Mouse (Mus musculus) MEL (cell line): ENCODE data around the gene Slc36a3. TPM values are rescaled to one million over a fixed set of nuclear protein-coding genes. Genes with fewer than 3 reads are reported as not detected.

Experiments used
- DNase-seq: peaks from one replicate; pipeline ENCODE4 v3.0.0; 2011; ENCODE audit warnings: low read depth, low spot score
- H3K27ac ChIP-seq: 2 replicates; pipeline ENCODE4 v1.5.1; 2012; ENCODE audit warnings: low read depth, mild to moderate bottlenecking, control low read depth, low read length, moderate library complexity; ENCODE audit not compliant: control insufficient read depth
- H3K27me3 ChIP-seq, 2 experiments: fragments of 150-350 bp in 1 of 2; sonication (generic) in 1 of 2; 2 replicates each; pipeline ENCODE4 v1.6.1; 2012; ENCODE audit warnings: low read length in 2 of 2, mild to moderate bottlenecking in 2 of 2, improper control_type of control experiment in 1 of 2, moderate library complexity in 1 of 2; ENCODE audit not compliant: insufficient read depth in 2 of 2, control insufficient read depth in 1 of 2
- H3K36me3 ChIP-seq, 2 experiments: 2 replicates each; pipeline ENCODE4 v1.6.1; 2012 to 2014; ENCODE audit warnings: low read length in 2 of 2, improper control_type of control experiment in 1 of 2, inconsistent platforms in 1 of 2, mild to moderate bottlenecking in 1 of 2; ENCODE audit not compliant: insufficient read depth in 2 of 2, control insufficient read depth in 1 of 2
- H3K4me1 ChIP-seq, 2 experiments: fragments of 150-350 bp in 1 of 2; sonication (generic) in 1 of 2; 2 replicates each; pipeline ENCODE4 v1.6.1; 2012; ENCODE audit warnings: low read length in 2 of 2, improper control_type of control experiment in 1 of 2, mild to moderate bottlenecking in 1 of 2; ENCODE audit not compliant: insufficient read depth in 2 of 2, control insufficient read depth in 1 of 2
- H3K4me3 ChIP-seq, 2 experiments: fragments of 150-350 bp in 1 of 2; sonication (generic) in 1 of 2; 2 replicates each; pipeline ENCODE4 v1.5.1; 2012; ENCODE audit warnings: low read depth in 2 of 2, low read length in 2 of 2, mild to moderate bottlenecking in 2 of 2, moderate library complexity in 2 of 2, control low read depth in 1 of 2, improper control_type of control experiment in 1 of 2; ENCODE audit not compliant: control insufficient read depth in 1 of 2, insufficient read depth in 1 of 2
- H3K79me2 ChIP-seq: 2 replicates; pipeline ENCODE4 v1.6.1; 2012; ENCODE audit warnings: mild to moderate bottlenecking, low read length, moderate library complexity; ENCODE audit not compliant: control insufficient read depth, poor library complexity, insufficient read depth
- H3K9ac ChIP-seq: 2 replicates; pipeline ENCODE4 v1.6.1; 2012; ENCODE audit warnings: low read depth, mild to moderate bottlenecking, control low read depth, low read length, moderate library complexity; ENCODE audit not compliant: control insufficient read depth, poor library complexity, severe bottlenecking
- H3K9me3 ChIP-seq: fragments of 150-350 bp; sonication (generic); replicated peaks from 2 replicates; pipeline ENCODE4 v1.6.1; 2012; ENCODE audit warnings: mild to moderate bottlenecking, low read length, improper control_type of control experiment, moderate library complexity; ENCODE audit not compliant: insufficient read depth
- CTCF ChIP-seq, 3 experiments: IDR thresholded peaks in 2 of 3; conservative IDR thresholded peaks in 1 of 3; 2 replicates each; pipeline ENCODE4 v1.5.1; 2011 to 2012; ENCODE audit warnings: low read length in 3 of 3, low read depth in 2 of 3, mild to moderate bottlenecking in 2 of 3, improper control_type of control experiment in 1 of 3, inconsistent platforms in 1 of 3, mixed read lengths in 1 of 3, moderate library complexity in 1 of 3; ENCODE audit not compliant: control insufficient read depth in 1 of 3, insufficient read depth in 1 of 3, poor library complexity in 1 of 3, severe bottlenecking in 1 of 3
- ETS1 ChIP-seq: IDR thresholded peaks from 2 replicates; pipeline ENCODE4 v1.6.1; 2012; ENCODE audit warnings: low read depth, mild to moderate bottlenecking, inconsistent platforms, low read length, improper control_type of control experiment, moderate library complexity
- MAFK ChIP-seq: IDR thresholded peaks from 2 replicates; pipeline ENCODE4 v1.6.1; 2011; ENCODE audit warnings: low read depth, mild to moderate bottlenecking, low read length, improper control_type of control experiment, borderline replicate concordance
- MXI1 ChIP-seq: IDR thresholded peaks from 2 replicates; pipeline ENCODE4 v1.6.1; 2011; ENCODE audit warnings: mild to moderate bottlenecking, low read depth, low read length, improper control_type of control experiment
- MYB ChIP-seq: IDR thresholded peaks from 2 replicates; pipeline ENCODE4 v1.6.1; 2011; ENCODE audit warnings: mild to moderate bottlenecking, low read depth, low read length, improper control_type of control experiment
- MYC ChIP-seq: IDR thresholded peaks from 2 replicates; pipeline ENCODE4 v1.6.1; 2011; ENCODE audit warnings: low read depth, mild to moderate bottlenecking, low read length, improper control_type of control experiment, moderate library complexity
- POLR2A ChIP-seq, 2 experiments: IDR thresholded peaks; 2 replicates each; pipeline ENCODE4 v1.6.1; 2011 to 2012; ENCODE audit warnings: low read length in 2 of 2, mild to moderate bottlenecking in 2 of 2, control low read depth in 1 of 2, improper control_type of control experiment in 1 of 2, low read depth in 1 of 2, moderate library complexity in 1 of 2; ENCODE audit not compliant: control insufficient read depth in 1 of 2, insufficient read depth in 1 of 2, poor library complexity in 1 of 2
- POLR2AphosphoS5 ChIP-seq: IDR thresholded peaks from 2 replicates; pipeline ENCODE4 v1.6.1; 2012; ENCODE audit warnings: low read depth, borderline replicate concordance, mild to moderate bottlenecking, inconsistent platforms, low read length, moderate library complexity, mixed read lengths
- RCOR1 ChIP-seq: IDR thresholded peaks from 2 replicates; pipeline ENCODE4 v1.6.1; 2012; ENCODE audit warnings: low read depth, mild to moderate bottlenecking, inconsistent platforms, low read length, improper control_type of control experiment
- SIN3A ChIP-seq: IDR thresholded peaks from 2 replicates; pipeline ENCODE4 v1.6.1; 2012; ENCODE audit warnings: low read length, improper control_type of control experiment, inconsistent platforms
- TCF12 ChIP-seq: IDR thresholded peaks from 2 replicates; pipeline ENCODE4 v1.6.1; 2014; ENCODE audit warnings: low read depth, mild to moderate bottlenecking, inconsistent platforms, low read length, improper control_type of control experiment, moderate library complexity
- USF2 ChIP-seq, 2 experiments: IDR thresholded peaks; 2 replicates each; pipeline ENCODE4 v1.6.1; 2011 to 2012; ENCODE audit warnings: improper control_type of control experiment in 2 of 2, low read length in 2 of 2, borderline replicate concordance in 1 of 2, inconsistent platforms in 1 of 2, low read depth in 1 of 2, mild to moderate bottlenecking in 1 of 2; ENCODE audit not compliant: insufficient read depth in 1 of 2
- ZC3H11A ChIP-seq: IDR thresholded peaks from 2 replicates; pipeline ENCODE4 v1.6.1; 2012; ENCODE audit warnings: low read depth, mild to moderate bottlenecking, inconsistent platforms, low read length, improper control_type of control experiment
- ZKSCAN1 ChIP-seq: IDR thresholded peaks from 2 replicates; pipeline ENCODE4 v1.6.1; 2012; ENCODE audit warnings: low read depth, mild to moderate bottlenecking, inconsistent platforms, low read length, improper control_type of control experiment, moderate library complexity
- ZMIZ1 ChIP-seq: IDR thresholded peaks from 2 replicates; pipeline ENCODE4 v1.6.1; 2012; ENCODE audit warnings: low read depth, mild to moderate bottlenecking, inconsistent platforms, low read length, improper control_type of control experiment, moderate library complexity
- ZNF384 ChIP-seq: IDR thresholded peaks from 2 replicates; pipeline ENCODE4 v1.6.1; 2012; ENCODE audit warnings: low read depth, mild to moderate bottlenecking, inconsistent platforms, low read length, improper control_type of control experiment
- polyA plus RNA-seq, 2 experiments: library from polyadenylated mRNA; stranded (reverse) in 1 of 2; unstranded in 1 of 2; fragments of >175 nt in 1 of 2; fragments of >200 nt in 1 of 2; gene quantifications; 2 replicates each; pipeline versions ENCODE4 v1.2.1 to v1.2.4; 2012; ENCODE audit warnings: low replicate concordance in 2 of 2, low read depth in 1 of 2; ENCODE audit not compliant: insufficient read length in 2 of 2, insufficient read depth in 1 of 2, missing spikeins in 1 of 2
- total RNA-seq: library from RNA; depleted of rRNA; stranded (reverse); fragments of 300-350 nt; gene quantifications from 2 replicates; pipeline ENCODE4 v1.2.3, GENCODE M21; 2012

Slc36a3 gene
- total and polyA plus RNA-seq, 3 experiments = 0.12 to 0.15 TPM; not detected in 1

DNA sequence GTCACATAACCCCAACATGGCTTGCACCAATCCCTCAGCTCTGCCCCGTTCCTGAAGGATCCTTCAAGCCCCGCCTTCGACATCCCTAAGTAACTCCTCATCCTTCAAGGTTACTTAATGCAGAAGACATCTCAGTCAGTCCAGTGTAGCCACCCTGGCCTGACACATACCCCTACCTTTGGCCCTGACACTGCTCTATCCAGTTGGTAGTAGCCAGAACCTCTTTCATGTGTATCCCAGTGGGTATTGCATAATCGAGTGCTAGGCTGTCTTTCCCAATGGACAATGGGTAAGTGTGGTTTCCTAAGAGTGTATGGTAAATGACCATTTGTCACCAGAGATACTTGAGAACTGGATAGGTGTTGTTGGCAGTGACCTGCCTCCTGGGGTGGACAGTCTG, 27.3 kb upstream of the Slc36a3 start:
- H3K4me3 ChIP-seq = no peak overlapping the region
- H3K4me1 ChIP-seq = no peaks in the 10 kb centered on the region
- no peak overlapping the region for H3K9ac ChIP-seq
- no peak for DNase-seq
- TF ChIP-seq POLR2A (IDR thresholded peaks at IDR 0.05; ENCODE audit: control insufficient read depth in 1 of 2, insufficient read depth in 1 of 2, low read depth in 1 of 2, low read length in 2 of 2, poor library complexity in 1 of 2) (no peak), ZC3H11A (no peak), ETS1 (no peak), USF2 (IDR thresholded peaks at IDR 0.05; ENCODE audit: borderline replicate concordance in 1 of 2, insufficient read depth in 1 of 2, low read depth in 1 of 2, low read length in 2 of 2) (no peak), POLR2AphosphoS5 (no peak), MYC (no peak), SIN3A (no peak), ZMIZ1 (no peak), ZNF384 (no peak), MXI1 (no peak), MAFK (no peak), CTCF (IDR thresholded peaks at IDR 0.05 in 2 of 3, conservative IDR thresholded peaks at IDR 0.05 in 1 of 3; ENCODE audit: control insufficient read depth in 1 of 3, insufficient read depth in 1 of 3, low read depth in 2 of 3, low read length in 3 of 3, poor library complexity in 1 of 3, severe bottlenecking in 1 of 3) (no peak)
- no peak overlapping the region for H3K27ac ChIP-seq
- no peaks in the 10 kb centered on the region for H3K9me3 ChIP-seq
- no peaks in the 10 kb centered on the region for H3K79me2 ChIP-seq
- H3K27me3 ChIP-seq = peaks cover 8 to 22% of the 10 kb centered on the region in 2 experiments
- H3K36me3 ChIP-seq = no peaks in the 10 kb centered on the region

- DNase-seq = no peak
- no peaks in the 10 kb centered on the region for H3K4me1 ChIP-seq
- no peaks in the 10 kb centered on the region for H3K9me3 ChIP-seq
- TF ChIP-seq TCF12 (no peak), MYB (no peak), RCOR1 (no peak), ZKSCAN1 (no peak)
- no peak overlapping the region for H3K4me3 ChIP-seq
- no peak overlapping the region for H3K9ac ChIP-seq
- H3K27ac ChIP-seq = no peak overlapping the region
- H3K36me3 ChIP-seq = no peaks in the 10 kb centered on the region
- no peaks in the 10 kb centered on the region for H3K79me2 ChIP-seq
- H3K27me3 ChIP-seq = peaks cover 16 to 19% of the 10 kb centered on the region in 2 experiments
Observed at GRCm38 (mm10) chr11:55170501-55170900, 19.0 kb upstream of the Slc36a3 start.
